Mouse (Mus musculus) layer of hippocampus, adult 6 months (tissue): ENCODE data around the gene Vmn1r168. TPM values are rescaled to one million over a fixed set of nuclear protein-coding genes. Genes with fewer than 3 reads are reported as not detected.

Experiments
- long read RNA-seq, 2 experiments: library from polyadenylated mRNA; unstranded; transcript quantifications; one replicate each; pipeline ENCODE4 v2.0.0; 2019 to 2020
- polyA plus RNA-seq: library from polyadenylated mRNA; unstranded; fragments of <200 nt; fragmentation: Nextera tagmentation; gene quantifications from 2 replicates; pipeline ENCODE4 v1.2.3, GENCODE M21; 2021

Gene Vmn1r168
- 0.04 TPM in 1 of 2 replicates, not detected in the other for polyA plus RNA-seq
- long read RNA-seq, experiment 1, result 0 reads
- long read RNA-seq, experiment 2, result 0 reads

GRCm38 (mm10) chr7:23539432-23539831, at the start of gene Vmn1r168:
Vmn1r168 (plus strand) TSS chr7:23539732.

DNA sequence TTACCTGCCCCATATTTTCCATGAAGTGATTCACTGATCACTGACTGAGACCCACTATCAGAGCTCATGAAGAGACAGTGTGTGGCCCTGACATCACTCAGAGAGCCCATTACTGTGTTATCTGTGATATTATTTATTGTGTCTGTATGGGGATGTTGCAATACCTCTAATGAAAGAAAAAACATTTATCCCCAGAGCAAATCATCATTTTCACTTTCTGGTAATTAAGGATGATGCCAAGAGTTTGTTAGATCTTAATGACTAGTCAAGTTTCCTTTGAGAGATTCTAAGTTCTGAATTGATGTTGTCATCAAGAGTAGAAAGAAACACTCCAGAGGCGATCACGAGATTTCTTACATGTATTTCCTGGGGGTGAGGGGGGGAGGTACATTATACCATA, 32.4 kb upstream of the Vmn1r168 start, which contains the start of gene Vmn1r167:
Vmn1r167 (minus strand) TSS at position 101 of the 400 bp plus-strand sequence.

DNA sequence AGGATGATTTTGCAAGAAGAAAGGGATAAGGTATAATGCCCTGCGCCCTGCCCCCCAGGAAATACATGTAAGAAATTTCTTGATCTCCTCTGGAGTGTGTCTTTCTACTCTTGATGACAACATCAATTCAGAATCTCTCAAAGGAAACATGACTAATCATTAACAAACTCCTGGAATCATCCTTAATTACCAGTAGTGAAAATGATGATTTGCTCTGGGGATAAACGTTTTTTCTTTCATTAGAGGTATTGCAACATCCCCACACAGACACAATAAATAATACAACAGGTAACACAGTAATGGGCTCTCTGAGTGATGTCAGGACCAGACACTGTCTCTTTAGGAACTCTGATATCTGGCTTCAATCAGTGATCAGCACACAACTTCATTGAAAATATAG, 35.7 kb downstream of the Vmn1r168 start, which contains the start of gene Vmn1r169:
Vmn1r169 (plus strand) TSS at position 301 of the 400 bp plus-strand sequence.

Other genes with a start within 250 kb of the Vmn1r168 start
- not detected in 2 replicates for gene Nlrp4e, start 238.5 kb upstream of the Vmn1r168 start, polyA plus RNA-seq
- not detected in 2 replicates for gene Nlrp5, start 153.8 kb upstream of the Vmn1r168 start, polyA plus RNA-seq
- not detected in 2 replicates for gene Vmn1r167, start 32.5 kb upstream of the Vmn1r168 start, polyA plus RNA-seq
- not detected in 2 replicates for gene Vmn1r169, start 35.8 kb downstream of the Vmn1r168 start, polyA plus RNA-seq
- not detected in 2 replicates for gene Vmn1r170, start 66.4 kb downstream of the Vmn1r168 start, polyA plus RNA-seq
- gene Vmn1r171, start 91.0 kb downstream of the Vmn1r168 start, polyA plus RNA-seq, result not detected in 2 replicates
- not detected in 2 replicates for gene Vmn1r172, start 118.6 kb downstream of the Vmn1r168 start, polyA plus RNA-seq
- gene Vmn1r173, start 161.0 kb downstream of the Vmn1r168 start, polyA plus RNA-seq, result not detected in 2 replicates
- not detected in 2 replicates for gene Vmn1r174, start 212.5 kb downstream of the Vmn1r168 start, polyA plus RNA-seq